Mouse (Mus musculus): ENCODE measurements around the gene Ntng1. TPM values are rescaled to one million over a fixed set of nuclear protein-coding genes. Genes with fewer than 3 reads are reported as not detected.

Ntng1 gene
- total RNA-seq, 2 experiments from 2014 or later: 0.05 to 0.12 TPM

DNA sequence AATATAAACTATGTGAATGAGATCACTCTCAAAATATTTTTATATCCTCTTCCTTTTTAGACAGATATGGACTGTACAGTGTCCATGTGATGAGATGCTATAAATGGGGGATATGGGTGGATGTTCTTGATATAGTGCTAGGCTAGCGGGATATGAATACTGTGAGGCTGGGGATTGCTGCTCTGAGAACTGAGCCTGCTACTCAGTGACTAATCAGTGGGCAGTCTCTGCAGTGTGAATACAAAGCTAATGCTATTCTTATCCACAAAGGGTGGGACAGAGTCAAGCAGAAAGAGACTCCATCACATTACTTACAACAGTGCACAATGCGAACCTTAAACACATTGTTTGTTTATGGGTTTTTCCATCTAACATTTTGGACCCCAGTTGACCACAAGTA is 206.2 kb downstream of the Ntng1 start:
- no peak for DNase-seq
- intact Hi-C loops (cut with DNase I): no loop called here

DNA sequence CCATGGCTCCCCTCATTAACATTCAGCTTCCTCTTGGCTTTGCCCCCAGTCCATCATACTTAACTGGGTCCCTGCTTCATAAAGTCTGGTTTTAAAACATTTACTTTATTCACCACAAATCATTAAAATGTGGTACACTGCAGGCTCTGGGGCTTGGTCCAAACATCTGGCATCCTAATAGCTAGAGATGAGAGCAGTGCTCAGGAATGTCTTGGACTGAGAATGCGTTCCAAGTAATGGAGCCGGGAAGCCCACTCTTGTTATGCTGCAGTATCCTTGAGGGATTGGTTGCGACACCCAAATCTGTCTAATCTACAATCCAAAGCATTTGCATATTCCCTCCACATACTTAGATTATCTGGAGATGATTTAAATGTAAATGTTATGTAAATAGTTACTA is 207.5 kb downstream of the Ntng1 start:
- intact Hi-C loops (cut with DNase I): no loop called here
- peak; percentile 2 to 16 for DNase-seq

GRCm38 (mm10) chr3:109932261-109932660 is 211.6 kb downstream of the Ntng1 start:
- peak; percentile 16 to 46 for DNase-seq
- intact Hi-C loops (cut with DNase I): no loop called here

DNA sequence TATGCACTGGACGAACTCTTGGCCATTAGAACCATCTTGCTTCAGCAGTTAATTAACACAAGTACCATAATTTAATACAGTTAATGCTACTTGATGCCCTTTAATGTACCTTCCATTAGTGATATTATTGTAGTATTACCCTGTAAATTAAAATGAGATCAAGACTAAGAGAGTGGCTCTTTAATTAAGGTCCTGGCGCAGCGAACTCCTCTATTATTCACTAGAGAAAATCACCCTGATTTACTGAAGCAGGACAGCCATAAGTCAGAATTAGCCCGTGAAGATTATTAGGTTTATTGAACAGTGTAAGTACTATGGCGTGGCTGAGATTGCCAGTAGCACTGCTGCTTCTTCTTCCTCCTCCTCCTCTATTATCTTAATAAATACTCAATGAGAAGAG is 212.8 kb downstream of the Ntng1 start:
- DNase-seq: no peak
- intact Hi-C loops (cut with DNase I): no loop called here

DNA sequence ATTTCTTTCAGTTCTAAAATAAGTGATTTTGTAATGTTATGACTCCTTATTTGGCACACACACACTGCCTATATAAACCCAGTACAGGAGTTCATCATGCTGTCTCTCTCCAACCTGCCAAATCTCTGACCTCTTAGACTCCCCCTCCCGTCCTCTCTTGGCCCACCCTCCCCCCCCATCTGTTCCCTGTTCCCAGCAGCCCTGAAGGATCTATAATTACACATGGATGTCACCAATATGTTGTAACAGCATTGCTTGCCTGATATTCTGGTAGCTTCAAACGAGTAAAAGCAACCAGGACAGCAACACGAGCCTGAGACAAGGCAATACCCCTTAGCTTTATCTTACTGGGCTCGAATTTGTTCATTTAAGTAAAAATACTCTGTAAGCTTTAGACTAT is 220.0 kb downstream of the Ntng1 start:
- intact Hi-C loops (cut with DNase I): no loop called here
- no peak for DNase-seq

DNA sequence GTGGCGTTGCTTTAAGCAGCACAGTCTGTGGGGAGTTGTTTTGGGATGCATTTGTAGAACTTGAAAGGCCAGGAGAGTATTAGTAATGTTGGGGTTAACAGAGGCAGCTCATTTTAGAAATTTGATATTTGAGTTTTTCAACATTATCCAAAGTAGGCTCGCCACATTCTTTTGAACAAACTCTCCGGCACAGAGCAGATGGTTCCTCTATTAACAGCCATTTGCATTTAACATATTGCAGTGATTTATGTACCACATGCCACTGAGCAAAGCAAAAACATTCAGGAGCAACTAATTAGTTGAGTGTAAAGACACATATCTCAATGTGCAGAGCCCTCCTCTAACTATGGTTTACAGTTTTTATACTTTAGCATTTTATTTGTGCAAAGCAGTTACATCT is 224.8 kb downstream of the Ntng1 start:
- no peak for DNase-seq
- intact Hi-C loops (cut with DNase I): no loop called here

- intact Hi-C loops (cut with DNase I): no loop called here
- no peak for DNase-seq
These were observed 225.7 kb downstream of the Ntng1 start for GRCm38 (mm10) chr3:109917926-109918694.

DNA sequence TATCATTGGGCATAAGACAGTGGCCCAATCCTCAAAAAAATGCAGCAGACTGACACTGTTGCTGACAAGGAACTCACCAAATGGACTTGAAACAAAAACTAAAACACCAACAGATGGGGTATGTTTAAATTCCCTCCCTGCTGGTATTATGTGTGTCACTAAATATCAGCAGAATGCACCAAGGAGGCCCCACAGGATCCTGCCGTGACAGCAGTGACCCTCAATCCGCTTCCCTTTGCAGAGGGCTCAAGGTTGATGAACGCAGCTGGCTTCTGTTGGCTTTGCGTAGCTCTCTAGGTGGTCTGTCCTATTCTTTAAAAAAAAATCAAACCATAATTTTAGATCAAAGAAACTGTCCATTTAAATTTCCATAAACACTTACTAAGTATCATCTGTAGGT is 226.7 kb downstream of the Ntng1 start:
- DNase-seq: no peak
- intact Hi-C loops (cut with DNase I): no loop called here

DNA sequence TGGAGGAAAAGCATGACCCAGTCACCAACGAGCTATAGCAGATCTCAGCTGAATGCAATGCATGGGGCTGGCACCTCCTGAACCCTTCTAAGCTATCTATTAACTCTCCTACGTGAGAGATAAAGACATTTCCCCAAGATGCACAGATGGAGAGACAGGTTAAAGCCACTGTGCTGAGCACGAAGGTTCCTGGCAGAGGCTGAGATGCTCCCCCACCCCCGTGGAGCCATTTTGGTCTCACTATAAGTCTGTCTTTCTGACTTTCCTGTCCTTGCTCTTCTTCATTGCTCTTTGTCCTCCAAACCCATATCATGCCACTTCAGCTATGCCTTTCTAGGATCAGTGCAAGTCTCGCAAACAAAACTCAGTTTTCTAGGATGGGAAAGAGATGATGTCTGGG is 229.6 kb downstream of the Ntng1 start:
- DNase-seq: no peak
- intact Hi-C loops (cut with DNase I): no loop called here

DNA sequence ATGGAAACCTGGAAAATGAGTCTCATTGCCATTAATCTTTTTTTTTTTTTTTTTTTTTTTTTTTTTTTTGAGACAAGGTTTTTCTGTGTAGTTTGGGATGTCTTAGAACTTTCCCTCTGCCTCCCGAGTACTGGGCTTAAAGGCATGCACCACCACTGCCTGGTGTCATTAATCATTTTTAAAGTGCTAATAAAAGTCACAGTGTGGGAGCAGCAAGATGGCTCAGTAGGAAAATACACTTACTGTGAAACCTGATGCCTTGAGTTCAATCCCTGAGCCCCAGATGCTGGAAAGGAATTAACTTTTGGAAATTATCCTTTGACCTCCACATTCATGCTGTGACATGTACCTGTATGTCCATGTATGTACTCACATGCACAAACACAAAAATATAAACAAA is 253.2 kb downstream of the Ntng1 start:
- DNase-seq: no peak
- intact Hi-C loops (cut with DNase I): no loop called here

DNA sequence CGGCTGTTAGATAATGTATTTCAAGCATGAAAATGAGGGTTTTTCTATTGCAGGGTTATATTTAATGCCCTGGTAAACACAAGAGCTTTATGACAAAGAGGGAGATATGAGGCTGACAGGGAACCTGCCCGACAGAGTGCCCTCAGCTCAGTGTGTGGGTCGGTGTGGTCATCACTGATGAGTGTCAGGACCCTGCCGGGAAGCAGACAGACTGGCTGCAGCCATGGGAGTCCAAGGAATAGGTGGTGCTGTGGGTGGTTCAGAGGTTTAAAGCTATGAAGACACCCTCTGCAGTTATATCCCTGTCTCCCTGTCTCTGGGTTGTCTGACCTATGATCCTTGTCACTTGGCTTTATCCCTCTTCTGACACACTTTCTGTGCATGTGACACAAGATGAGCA is 258.1 kb downstream of the Ntng1 start:
- intact Hi-C loops (cut with DNase I): no loop called here
- no peak for DNase-seq

DNA sequence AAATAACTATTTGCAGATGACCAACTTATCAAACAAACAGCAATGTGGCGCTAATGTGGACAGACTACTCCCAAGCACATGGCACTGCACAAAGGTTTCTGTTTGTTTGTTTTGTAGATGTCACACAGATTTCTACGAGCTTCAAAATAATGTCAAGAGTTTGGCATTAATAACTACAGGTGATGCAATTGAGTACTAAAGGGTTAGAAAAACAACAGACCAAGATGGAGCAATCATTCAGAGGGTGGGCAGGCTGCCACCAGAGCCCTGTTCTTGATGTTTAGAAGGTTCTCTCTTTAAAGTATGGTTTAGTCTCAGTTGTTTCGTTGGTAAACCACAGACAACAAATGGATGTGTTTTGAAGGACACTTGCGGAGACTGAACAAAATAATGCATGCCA is 264.8 kb downstream of the Ntng1 start:
- DNase-seq: no peak
- intact Hi-C loops (cut with DNase I): no loop called here

DNA sequence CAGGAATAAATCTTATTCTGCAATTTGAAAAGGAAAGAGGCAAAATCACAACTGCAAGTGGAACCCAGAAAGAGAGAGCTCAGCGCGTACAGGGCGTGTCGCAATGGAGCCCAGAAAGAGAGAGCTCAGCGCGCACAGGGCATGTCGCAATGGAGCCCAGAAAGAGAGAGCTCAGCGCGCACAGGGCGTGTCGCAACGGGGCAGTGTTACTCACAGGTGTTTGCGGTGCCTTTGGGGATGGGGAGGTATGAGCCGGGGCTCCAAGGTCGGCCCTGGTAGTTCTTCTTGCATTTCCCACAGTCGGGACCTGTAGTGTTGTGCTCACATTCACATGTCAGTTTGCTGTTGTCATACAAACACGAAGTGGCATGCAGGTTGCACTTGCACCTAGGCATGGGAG is 271.8 kb downstream of the Ntng1 start:
- no peak for DNase-seq

DNA sequence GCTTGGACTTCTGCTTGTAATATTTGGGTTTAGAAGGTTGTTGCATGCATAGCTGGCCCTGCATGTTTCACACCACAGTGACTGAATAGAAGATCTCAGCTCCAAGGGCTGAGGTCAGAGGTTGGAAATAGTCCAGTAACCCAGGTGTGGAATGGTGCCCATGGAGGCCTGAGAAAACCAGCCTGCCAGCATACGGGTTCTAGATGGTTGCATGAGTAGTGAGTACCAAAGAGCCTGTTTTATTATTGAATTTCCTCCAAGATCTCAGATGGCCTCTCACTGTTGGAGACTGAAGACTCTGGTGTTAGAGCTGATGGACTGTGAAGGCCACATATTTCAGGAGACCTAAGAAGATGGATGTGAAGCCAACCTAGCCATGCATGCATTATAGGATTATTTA is 285.5 kb downstream of the Ntng1 start:
- intact Hi-C loops (cut with DNase I): no loop called here
- no peak for DNase-seq

More for the DNA sequence above, 271.8 kb downstream of the Ntng1 start:
- intact Hi-C loops (cut with DNase I): no loop called here

DNA sequence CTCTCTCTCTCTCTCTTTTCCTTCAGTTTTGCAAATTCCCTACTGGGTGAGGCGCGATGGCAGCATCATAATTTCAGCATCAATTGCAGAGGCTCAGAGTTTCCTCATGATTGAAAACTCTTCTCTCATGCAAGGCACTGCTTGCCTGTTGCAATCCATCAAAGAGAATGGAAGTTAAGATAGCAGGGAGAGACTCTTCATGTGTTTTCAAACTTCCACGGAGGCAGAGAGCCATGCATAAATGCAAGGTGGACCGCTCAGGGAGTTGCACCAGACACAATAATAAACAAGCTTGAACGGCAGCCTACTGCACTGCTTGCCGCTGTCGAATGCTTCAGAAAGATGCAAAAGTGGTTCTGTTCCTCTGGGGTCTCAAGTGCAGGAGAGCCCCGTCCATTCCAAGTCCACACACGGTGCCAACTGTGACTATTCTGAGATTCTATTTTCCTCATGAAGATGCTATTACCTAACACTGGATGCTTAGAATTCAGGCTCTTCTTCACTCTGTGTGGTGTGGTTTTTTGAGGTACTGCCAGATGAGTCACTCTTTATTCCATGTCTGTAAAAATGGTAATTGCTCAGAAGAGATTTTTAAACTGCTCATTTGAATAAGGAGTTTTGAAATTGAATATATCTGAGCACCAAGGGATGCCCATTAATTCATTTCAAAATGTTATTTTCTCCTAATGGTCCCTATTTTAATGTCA is 289.2 kb downstream of the Ntng1 start:
- no peak for DNase-seq
- intact Hi-C loops (cut with DNase I): no loop called here

DNA sequence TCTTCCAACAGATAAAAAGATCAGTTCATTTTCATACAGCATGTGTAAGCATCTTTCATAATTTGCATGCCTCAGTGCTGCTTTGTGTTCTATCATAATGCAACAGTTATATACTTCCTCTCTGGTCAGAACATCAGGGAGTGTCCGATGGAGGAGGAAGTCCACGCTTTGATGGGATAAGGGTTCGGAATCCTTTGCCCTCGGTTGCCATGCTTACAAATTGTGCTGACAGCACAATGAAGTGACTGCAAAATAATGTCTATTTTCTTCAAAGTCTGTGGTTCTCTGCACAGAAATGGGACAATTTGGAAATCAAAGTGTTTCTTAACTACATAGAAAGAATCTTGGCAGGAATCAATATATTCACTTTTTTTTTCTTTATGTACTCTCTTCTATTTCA is 297.2 kb downstream of the Ntng1 start:
- intact Hi-C loops (cut with DNase I): no loop called here
- no peak for DNase-seq

DNA sequence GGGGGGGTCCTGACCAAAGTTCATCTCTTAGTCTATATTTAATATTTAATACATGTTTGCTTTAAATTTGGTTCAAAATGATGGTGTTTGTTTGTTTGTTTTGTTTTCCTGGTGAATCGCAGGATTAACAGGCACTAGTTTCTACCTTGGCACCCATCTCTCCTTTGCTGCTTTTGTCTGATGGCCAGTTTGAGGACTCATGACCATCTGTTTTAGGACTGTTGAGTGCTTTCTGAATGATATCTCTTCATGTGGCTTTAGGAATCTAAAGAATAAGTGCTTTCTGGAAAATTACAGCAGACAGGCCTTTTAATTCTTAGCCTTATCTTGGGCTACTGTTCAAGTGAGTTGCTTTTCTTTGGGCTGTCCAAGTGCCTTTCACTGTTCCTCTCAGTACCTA is 318.0 kb downstream of the Ntng1 start:
- DNase-seq: no peak
- intact Hi-C loops (cut with DNase I): no loop called here

DNA sequence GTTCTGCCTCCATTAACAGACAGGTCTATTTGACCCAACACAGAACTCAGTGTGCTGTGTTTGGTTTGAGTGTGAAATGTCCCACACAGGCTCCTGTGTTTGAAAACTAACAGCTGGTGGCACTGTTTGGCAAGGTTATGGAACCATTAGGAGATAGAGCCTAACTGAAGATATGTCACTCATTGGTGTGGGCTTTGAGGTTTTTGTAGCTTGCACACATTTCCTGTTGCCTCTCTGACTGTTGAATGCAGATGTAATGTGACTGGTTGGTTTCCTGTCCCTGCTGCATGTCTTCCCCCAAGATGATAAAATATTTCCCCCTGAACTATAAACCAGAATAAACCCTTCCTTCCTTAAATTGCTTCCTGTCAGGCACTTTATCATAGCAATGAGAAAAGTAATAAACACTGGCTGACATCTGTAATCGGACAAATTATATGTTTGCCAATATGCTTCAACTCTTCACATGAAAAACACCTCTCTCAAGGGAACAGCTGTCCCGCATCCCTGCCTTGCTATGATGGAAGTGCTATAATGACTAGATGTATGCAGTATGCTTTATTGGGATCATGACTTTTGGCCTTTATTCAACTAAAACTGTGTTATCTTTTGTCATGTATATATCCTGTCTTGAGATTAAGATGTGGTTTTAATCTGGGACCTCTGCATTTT is 320.9 kb downstream of the Ntng1 start:
- DNase-seq: no peak
- intact Hi-C loops (cut with DNase I): no loop called here

- intact Hi-C loops (cut with DNase I): no loop called here
- no peak for DNase-seq
These were observed 324.8 kb downstream of the Ntng1 start for GRCm38 (mm10) chr3:109818821-109819685.

GRCm38 (mm10) chr3:109809065-109809464 is 334.7 kb downstream of the Ntng1 start:
- no peak for DNase-seq
- intact Hi-C loops (cut with DNase I): no loop called here

All from heart, postnatal 14 days (tissue).